Mouse (Mus musculus): ENCODE data around the gene Plppr2. TPM values are rescaled to one million over a fixed set of nuclear protein-coding genes. Genes with fewer than 3 reads are reported as not detected.

The Plppr2 gene
- total RNA-seq, 4 experiments from 2014 or later = 2.1 to 3.8 (median 3.2) TPM

GRCm38 (mm10) chr9:21932445-21933137 lies 4.2 kb upstream of the Plppr2 start:
- no peak for DNase-seq (ENCODE audit: low spot score)

GRCm38 (mm10) chr9:21934021-21934420 lies 2.8 kb upstream of the Plppr2 start:
- DNase-seq (ENCODE audit: low spot score) = no peak

GRCm38 (mm10) chr9:21935466-21936131 lies 1.2 kb upstream of the Plppr2 start:
- DNase-seq (ENCODE audit: low spot score) = no peak

GRCm38 (mm10) chr9:21937711-21938175 lies 910 bp downstream of the Plppr2 start:
- DNase-seq (ENCODE audit: low spot score) = no peak

GRCm38 (mm10) chr9:21938234-21938855 lies 1.5 kb downstream of the Plppr2 start:
- DNase-seq (ENCODE audit: low spot score) = no peak

GRCm38 (mm10) chr9:21943046-21943445 lies 6.2 kb downstream of the Plppr2 start:
- DNase-seq (ENCODE audit: low spot score) = no peak

- DNase-seq (ENCODE audit: low spot score) = no peak
These were observed 6.8 kb downstream of the Plppr2 start for GRCm38 (mm10) chr9:21943638-21944037.

GRCm38 (mm10) chr9:21944267-21944666 lies 7.4 kb downstream of the Plppr2 start:
- no peak for DNase-seq (ENCODE audit: low spot score)

GRCm38 (mm10) chr9:21947540-21948130 lies 10.8 kb downstream of the Plppr2 start:
- no peak for DNase-seq (ENCODE audit: low spot score)

- DNase-seq (ENCODE audit: low spot score) = no peak
These were observed 11.3 kb downstream of the Plppr2 start for GRCm38 (mm10) chr9:21948146-21948545.

- no peak for DNase-seq (ENCODE audit: low spot score)
These were observed 12.0 kb downstream of the Plppr2 start for GRCm38 (mm10) chr9:21948790-21949189.

- DNase-seq (ENCODE audit: low spot score) = peak; percentile 67
These were observed 13.5 kb downstream of the Plppr2 start for GRCm38 (mm10) chr9:21950322-21950721.

- DNase-seq (ENCODE audit: low spot score) = no peak
These were observed 15.1 kb downstream of the Plppr2 start for GRCm38 (mm10) chr9:21951977-21952376.

GRCm38 (mm10) chr9:21953600-21953999 lies 16.8 kb downstream of the Plppr2 start:
- DNase-seq (ENCODE audit: low spot score) = no peak

- DNase-seq (ENCODE audit: low spot score) = no peak
These were observed 17.8 kb downstream of the Plppr2 start for GRCm38 (mm10) chr9:21954635-21955034.

- DNase-seq (ENCODE audit: low spot score) = no peak
These were observed 18.4 kb downstream of the Plppr2 start for GRCm38 (mm10) chr9:21955225-21955569.

GRCm38 (mm10) chr9:21955570-21956281 lies 18.9 kb downstream of the Plppr2 start, which contains the start of gene Swsap1:
Gene Swsap1 (plus strand): TSS chr9:21955755.
- peak; percentile 100 for DNase-seq (ENCODE audit: low spot score)

GRCm38 (mm10) chr9:21958372-21958771 lies 21.5 kb downstream of the Plppr2 start:
- DNase-seq (ENCODE audit: low spot score) = no peak

- no peak for DNase-seq (ENCODE audit: low spot score)
These were observed 22.4 kb downstream of the Plppr2 start for GRCm38 (mm10) chr9:21959244-21959643.

GRCm38 (mm10) chr9:21960135-21960534 lies 23.3 kb downstream of the Plppr2 start:
- DNase-seq (ENCODE audit: low spot score) = no peak

GRCm38 (mm10) chr9:21960558-21961208 lies 23.9 kb downstream of the Plppr2 start:
- no peak for DNase-seq (ENCODE audit: low spot score)
